Mouse (Mus musculus): ENCODE data around the gene Tmem63c.

DNA sequence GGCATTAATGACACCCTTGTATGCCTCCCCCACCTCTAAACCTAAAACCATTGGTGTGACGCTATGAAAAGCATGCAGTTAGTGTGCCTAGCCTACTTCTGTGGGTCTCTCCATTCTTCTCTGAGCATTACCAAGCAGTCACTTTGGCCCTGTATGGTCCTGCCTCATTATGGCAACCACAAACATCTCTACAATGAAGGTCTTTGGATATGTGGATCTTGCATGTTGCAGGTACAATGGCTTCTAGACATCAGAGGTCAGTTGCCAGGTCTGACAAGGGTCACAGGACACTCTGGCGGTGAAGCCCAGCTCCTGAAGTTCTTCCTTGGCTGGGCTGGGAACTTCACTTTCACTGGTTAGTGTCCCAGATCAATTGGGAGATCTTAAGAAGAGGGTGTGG lies 866 bp downstream of the Tmem63c start:
- no peak for TF ChIP-seq POLR2A (IDR thresholded peaks at IDR 0.05; ENCODE audit: borderline replicate concordance, low read depth, low read length)
- no peak for TF ChIP-seq CTCF (IDR thresholded peaks at IDR 0.05; ENCODE audit: low read depth, low read length)

Measured in bone marrow macrophage, adult 2 months (primary cell).